Mouse (Mus musculus): ENCODE data around the gene Bid.
A peak's percentile ranks its signal among the peaks of the same experiment; 100 is the strongest.
"Not testable (repeated sequence)": the region's sequence is repeated elsewhere in the genome, so short reads cannot be mapped to it uniquely, and the experiment has no call there.

Gene Bid

GRCm38 (mm10) chr6:120933670-120934069, 17.0 kb upstream of the Bid start:
- no peak for DNase-seq

- no peak for DNase-seq
These were observed 15.9 kb upstream of the Bid start for GRCm38 (mm10) chr6:120932597-120932996.

GRCm38 (mm10) chr6:120930450-120931306, 14.0 kb upstream of the Bid start:
- no peak for DNase-seq

GRCm38 (mm10) chr6:120929421-120929820, 12.8 kb upstream of the Bid start:
- no peak for DNase-seq

- peak; percentile 33 for DNase-seq
These were observed 11.1 kb upstream of the Bid start for GRCm38 (mm10) chr6:120927765-120928164.

GRCm38 (mm10) chr6:120926880-120927279, 10.2 kb upstream of the Bid start:
- no peak for DNase-seq

- not testable (repeated sequence) for DNase-seq
These were observed 8.2 kb upstream of the Bid start for GRCm38 (mm10) chr6:120924791-120925321.

GRCm38 (mm10) chr6:120917975-120918374, 1.3 kb upstream of the Bid start:
- DNase-seq: no peak

- DNase-seq: not testable (repeated sequence)
These were observed 574 bp upstream of the Bid start for GRCm38 (mm10) chr6:120916972-120917881.

- no peak for DNase-seq
These were observed 1.0 kb downstream of the Bid start for GRCm38 (mm10) chr6:120915649-120915975.

- DNase-seq: no peak
These were observed 1.6 kb downstream of the Bid start for GRCm38 (mm10) chr6:120914911-120915648.

GRCm38 (mm10) chr6:120914533-120914910, 2.1 kb downstream of the Bid start:
- no peak for DNase-seq

GRCm38 (mm10) chr6:120913783-120914182, 2.9 kb downstream of the Bid start:
- no peak for DNase-seq

- DNase-seq: no peak
These were observed 3.7 kb downstream of the Bid start for GRCm38 (mm10) chr6:120912931-120913330.

GRCm38 (mm10) chr6:120911213-120912007, 5.2 kb downstream of the Bid start:
- no peak for DNase-seq

GRCm38 (mm10) chr6:120909501-120909900, 7.2 kb downstream of the Bid start:
- no peak for DNase-seq

GRCm38 (mm10) chr6:120907876-120908597, 8.6 kb downstream of the Bid start:
- not testable (repeated sequence) for DNase-seq

- no peak for DNase-seq
These were observed 10.1 kb downstream of the Bid start for GRCm38 (mm10) chr6:120906521-120906920.

GRCm38 (mm10) chr6:120905111-120905510, 11.5 kb downstream of the Bid start:
- DNase-seq: no peak

GRCm38 (mm10) chr6:120903961-120904360, 12.7 kb downstream of the Bid start:
- no peak for DNase-seq

- DNase-seq: no peak
These were observed 13.2 kb downstream of the Bid start for GRCm38 (mm10) chr6:120903450-120903912.
